Mouse (Mus musculus) MEL (cell line): ENCODE measurements around the gene Zgrf1. TPM values are rescaled to one million over a fixed set of nuclear protein-coding genes. Genes with fewer than 3 reads are reported as not detected.

ENCODE experiments used
- DNase-seq: peaks from one replicate; pipeline ENCODE4 v3.0.0; 2011; ENCODE audit warnings: low read depth, low spot score
- H3K27ac ChIP-seq: 2 replicates; pipeline ENCODE4 v1.5.1; 2012; ENCODE audit warnings: low read depth, mild to moderate bottlenecking, control low read depth, low read length, moderate library complexity; ENCODE audit not compliant: control insufficient read depth
- H3K27me3 ChIP-seq, 2 experiments: fragments of 150-350 bp in 1 of 2; sonication (generic) in 1 of 2; 2 replicates each; pipeline ENCODE4 v1.6.1; 2012; ENCODE audit warnings: low read length in 2 of 2, mild to moderate bottlenecking in 2 of 2, improper control_type of control experiment in 1 of 2, moderate library complexity in 1 of 2; ENCODE audit not compliant: insufficient read depth in 2 of 2, control insufficient read depth in 1 of 2
- H3K36me3 ChIP-seq, 2 experiments: 2 replicates each; pipeline ENCODE4 v1.6.1; 2012 to 2014; ENCODE audit warnings: low read length in 2 of 2, improper control_type of control experiment in 1 of 2, inconsistent platforms in 1 of 2, mild to moderate bottlenecking in 1 of 2; ENCODE audit not compliant: insufficient read depth in 2 of 2, control insufficient read depth in 1 of 2
- H3K4me1 ChIP-seq, 2 experiments: fragments of 150-350 bp in 1 of 2; sonication (generic) in 1 of 2; 2 replicates each; pipeline ENCODE4 v1.6.1; 2012; ENCODE audit warnings: low read length in 2 of 2, improper control_type of control experiment in 1 of 2, mild to moderate bottlenecking in 1 of 2; ENCODE audit not compliant: insufficient read depth in 2 of 2, control insufficient read depth in 1 of 2
- H3K4me3 ChIP-seq, 2 experiments: fragments of 150-350 bp in 1 of 2; sonication (generic) in 1 of 2; 2 replicates each; pipeline ENCODE4 v1.5.1; 2012; ENCODE audit warnings: low read depth in 2 of 2, low read length in 2 of 2, mild to moderate bottlenecking in 2 of 2, moderate library complexity in 2 of 2, control low read depth in 1 of 2, improper control_type of control experiment in 1 of 2; ENCODE audit not compliant: control insufficient read depth in 1 of 2, insufficient read depth in 1 of 2
- H3K79me2 ChIP-seq: 2 replicates; pipeline ENCODE4 v1.6.1; 2012; ENCODE audit warnings: mild to moderate bottlenecking, low read length, moderate library complexity; ENCODE audit not compliant: control insufficient read depth, poor library complexity, insufficient read depth
- H3K9ac ChIP-seq: 2 replicates; pipeline ENCODE4 v1.6.1; 2012; ENCODE audit warnings: low read depth, mild to moderate bottlenecking, control low read depth, low read length, moderate library complexity; ENCODE audit not compliant: control insufficient read depth, poor library complexity, severe bottlenecking
- H3K9me3 ChIP-seq: fragments of 150-350 bp; sonication (generic); replicated peaks from 2 replicates; pipeline ENCODE4 v1.6.1; 2012; ENCODE audit warnings: mild to moderate bottlenecking, low read length, improper control_type of control experiment, moderate library complexity; ENCODE audit not compliant: insufficient read depth
- CTCF ChIP-seq, 3 experiments: IDR thresholded peaks in 2 of 3; conservative IDR thresholded peaks in 1 of 3; 2 replicates each; pipeline ENCODE4 v1.5.1; 2011 to 2012; ENCODE audit warnings: low read length in 3 of 3, low read depth in 2 of 3, mild to moderate bottlenecking in 2 of 3, improper control_type of control experiment in 1 of 3, inconsistent platforms in 1 of 3, mixed read lengths in 1 of 3, moderate library complexity in 1 of 3; ENCODE audit not compliant: control insufficient read depth in 1 of 3, insufficient read depth in 1 of 3, poor library complexity in 1 of 3, severe bottlenecking in 1 of 3
- E2F4 ChIP-seq: IDR thresholded peaks from 2 replicates; pipeline ENCODE4 v1.6.1; 2011; ENCODE audit warnings: low read depth, low read length, improper control_type of control experiment, borderline replicate concordance
- ELF1 ChIP-seq: IDR thresholded peaks from 2 replicates; pipeline ENCODE4 v1.6.1; 2014; ENCODE audit warnings: low read depth, mild to moderate bottlenecking, inconsistent platforms, low read length, improper control_type of control experiment, moderate library complexity
- EP300 ChIP-seq, 2 experiments: IDR thresholded peaks; 2 replicates each; pipeline ENCODE4 v1.6.1; 2011; ENCODE audit warnings: improper control_type of control experiment in 2 of 2, low read length in 2 of 2, low read depth in 1 of 2, mild to moderate bottlenecking in 1 of 2
- GABPA ChIP-seq: IDR thresholded peaks from 2 replicates; pipeline ENCODE4 v1.6.1; 2012; ENCODE audit warnings: low read depth, mild to moderate bottlenecking, inconsistent platforms, low read length, improper control_type of control experiment, moderate library complexity
- GATA1 ChIP-seq: IDR thresholded peaks from 2 replicates; pipeline ENCODE4 v1.6.1; 2011; ENCODE audit warnings: low read depth, low read length, improper control_type of control experiment
- HCFC1 ChIP-seq: IDR thresholded peaks from 2 replicates; pipeline ENCODE4 v1.6.1; 2012; ENCODE audit warnings: low read depth, mild to moderate bottlenecking, inconsistent platforms, low read length, improper control_type of control experiment, moderate library complexity
- KAT2A ChIP-seq: conservative IDR thresholded peaks from 2 replicates; pipeline ENCODE4 v1.6.1; 2012; ENCODE audit warnings: low read depth, low read length, improper control_type of control experiment, inconsistent platforms
- MAFK ChIP-seq: IDR thresholded peaks from 2 replicates; pipeline ENCODE4 v1.6.1; 2011; ENCODE audit warnings: low read depth, mild to moderate bottlenecking, low read length, improper control_type of control experiment, borderline replicate concordance
- MAX ChIP-seq: IDR thresholded peaks from 2 replicates; pipeline ENCODE4 v1.6.1; 2011; ENCODE audit warnings: low read length, improper control_type of control experiment
- MEF2A ChIP-seq: IDR thresholded peaks from 2 replicates; pipeline ENCODE4 v1.6.1; 2014; ENCODE audit warnings: low read depth, mild to moderate bottlenecking, inconsistent platforms, low read length, improper control_type of control experiment; ENCODE audit not compliant: poor library complexity, insufficient replicate concordance, severe bottlenecking; ENCODE audit errors: extremely low read depth
- MYC ChIP-seq: IDR thresholded peaks from 2 replicates; pipeline ENCODE4 v1.6.1; 2011; ENCODE audit warnings: low read depth, mild to moderate bottlenecking, low read length, improper control_type of control experiment, moderate library complexity
- NRF1 ChIP-seq: IDR thresholded peaks from 2 replicates; pipeline ENCODE4 v1.6.1; 2014; ENCODE audit warnings: low read depth, mild to moderate bottlenecking, inconsistent platforms, low read length, improper control_type of control experiment, moderate library complexity; ENCODE audit not compliant: poor library complexity, insufficient read depth, severe bottlenecking
- POLR2A ChIP-seq, 2 experiments: IDR thresholded peaks; 2 replicates each; pipeline ENCODE4 v1.6.1; 2011 to 2012; ENCODE audit warnings: low read length in 2 of 2, mild to moderate bottlenecking in 2 of 2, control low read depth in 1 of 2, improper control_type of control experiment in 1 of 2, low read depth in 1 of 2, moderate library complexity in 1 of 2; ENCODE audit not compliant: control insufficient read depth in 1 of 2, insufficient read depth in 1 of 2, poor library complexity in 1 of 2
- POLR2AphosphoS2 ChIP-seq: IDR thresholded peaks from 2 replicates; pipeline ENCODE4 v1.6.1; 2011; ENCODE audit warnings: low read length, improper control_type of control experiment
- POLR2AphosphoS5 ChIP-seq: IDR thresholded peaks from 2 replicates; pipeline ENCODE4 v1.6.1; 2012; ENCODE audit warnings: low read depth, borderline replicate concordance, mild to moderate bottlenecking, inconsistent platforms, low read length, moderate library complexity, mixed read lengths
- RAD21 ChIP-seq: IDR thresholded peaks from 2 replicates; pipeline ENCODE4 v1.6.1; 2011; ENCODE audit warnings: mild to moderate bottlenecking, low read depth, low read length, improper control_type of control experiment
- USF1 ChIP-seq: IDR thresholded peaks from 2 replicates; pipeline ENCODE4 v1.6.1; 2014; ENCODE audit warnings: low read depth, mild to moderate bottlenecking, inconsistent platforms, low read length, improper control_type of control experiment, moderate library complexity
- USF2 ChIP-seq, 2 experiments: IDR thresholded peaks; 2 replicates each; pipeline ENCODE4 v1.6.1; 2011 to 2012; ENCODE audit warnings: improper control_type of control experiment in 2 of 2, low read length in 2 of 2, borderline replicate concordance in 1 of 2, inconsistent platforms in 1 of 2, low read depth in 1 of 2, mild to moderate bottlenecking in 1 of 2; ENCODE audit not compliant: insufficient read depth in 1 of 2
- polyA plus RNA-seq, 2 experiments: library from polyadenylated mRNA; stranded (reverse) in 1 of 2; unstranded in 1 of 2; fragments of >175 nt in 1 of 2; fragments of >200 nt in 1 of 2; gene quantifications; 2 replicates each; pipeline versions ENCODE4 v1.2.1 to v1.2.4; 2012; ENCODE audit warnings: low replicate concordance in 2 of 2, low read depth in 1 of 2; ENCODE audit not compliant: insufficient read length in 2 of 2, insufficient read depth in 1 of 2, missing spikeins in 1 of 2
- total RNA-seq: library from RNA; depleted of rRNA; stranded (reverse); fragments of 300-350 nt; gene quantifications from 2 replicates; pipeline ENCODE4 v1.2.3, GENCODE M21; 2012

Zgrf1 gene
- total and polyA plus RNA-seq, 3 experiments = 6.7 to 8.2 TPM; not detected in 1

- Histone ChIP-seq H3K4me1 (no peaks in the 10 kb centered on the region), H3K79me2 (no peaks in the 10 kb centered on the region; the same call in 1 of the 2 replicates), H3K9ac (no peak overlapping the region), H3K9me3 (no peaks in the 10 kb centered on the region), H3K36me3 (peaks cover 0 to 3% of the 10 kb centered on the region in 2 experiments; a peak in 1 of 4 replicates), H3K27ac (no peak overlapping the region), H3K4me3 (no peak overlapping the region), H3K27me3 (peaks cover 3 to 5% of the 10 kb centered on the region in 2 experiments)
- DNase-seq = no peak
- TF ChIP-seq EP300 (IDR thresholded peaks at IDR 0.05; ENCODE audit: low read depth in 1 of 2, low read length in 2 of 2) (no peak), USF2 (IDR thresholded peaks at IDR 0.05; ENCODE audit: borderline replicate concordance in 1 of 2, insufficient read depth in 1 of 2, low read depth in 1 of 2, low read length in 2 of 2) (no peak), HCFC1 (no peak), NRF1 (no peak), ELF1 (no peak), MYC (no peak), KAT2A (no peak), USF1 (no peak), POLR2A (IDR thresholded peaks at IDR 0.05; ENCODE audit: control insufficient read depth in 1 of 2, insufficient read depth in 1 of 2, low read depth in 1 of 2, low read length in 2 of 2, poor library complexity in 1 of 2) (no peak), POLR2AphosphoS2 (no peak), CTCF (IDR thresholded peaks at IDR 0.05 in 2 of 3, conservative IDR thresholded peaks at IDR 0.05 in 1 of 3; ENCODE audit: control insufficient read depth in 1 of 3, insufficient read depth in 1 of 3, low read depth in 2 of 3, low read length in 3 of 3, poor library complexity in 1 of 3, severe bottlenecking in 1 of 3) (no peak), GABPA (no peak)
Measured at GRCm38 (mm10) chr3:127628311-127629184, 75.3 kb downstream of the Zgrf1 start.

- H3K9ac ChIP-seq = no peak overlapping the region
- H3K9me3 ChIP-seq = no peaks in the 10 kb centered on the region
- TF ChIP-seq NRF1 (no peak), MAX (no peak), MAFK (no peak), USF1 (no peak), E2F4 (no peak), POLR2AphosphoS5 (no peak), MYC (no peak), MEF2A (no peak), GABPA (no peak), GATA1 (no peak), RAD21 (no peak)
- no peak overlapping the region for H3K27ac ChIP-seq
- H3K27me3 ChIP-seq = peaks cover 3 to 5% of the 10 kb centered on the region in 2 experiments
- H3K36me3 ChIP-seq = peaks cover 0 to 3% of the 10 kb centered on the region in 2 experiments; a peak in 1 of 4 replicates
- H3K4me3 ChIP-seq = no peak overlapping the region
- H3K79me2 ChIP-seq = no peaks in the 10 kb centered on the region
- H3K4me1 ChIP-seq = no peaks in the 10 kb centered on the region
- DNase-seq = no peak
Measured at GRCm38 (mm10) chr3:127630190-127630589, 76.9 kb downstream of the Zgrf1 start.
